Mouse (Mus musculus) forelimb bud, embryonic 11.5 days (tissue): ENCODE data around the gene Agmat.

Experiments
- DNase-seq: peaks from one replicate; pipeline ENCODE4 v3.0.0-alpha.2; 2012; ENCODE audit warnings: low read depth, low spot score

Agmat gene

GRCm38 (mm10) chr4:141779828-141780227 lies 33.4 kb downstream of the Agmat start:
- DNase-seq: no peak

- no peak for DNase-seq
These were observed 34.9 kb downstream of the Agmat start for GRCm38 (mm10) chr4:141781201-141781985.

- DNase-seq: no peak
These were observed 38.4 kb downstream of the Agmat start for GRCm38 (mm10) chr4:141784835-141785234.

- no peak for DNase-seq
These were observed 39.7 kb downstream of the Agmat start for GRCm38 (mm10) chr4:141786141-141786540.

GRCm38 (mm10) chr4:141787046-141787445 lies 40.6 kb downstream of the Agmat start:
- no peak for DNase-seq

- DNase-seq: no peak
These were observed 41.0 kb downstream of the Agmat start for GRCm38 (mm10) chr4:141787462-141787861.

GRCm38 (mm10) chr4:141789564-141790218 lies 43.2 kb downstream of the Agmat start:
- no peak for DNase-seq

GRCm38 (mm10) chr4:141790524-141790990 lies 44.1 kb downstream of the Agmat start, which contains the start of gene Dnajc16:
Dnajc16 (minus strand) TSS chr4:141790931.
- DNase-seq: peak; percentile 99

GRCm38 (mm10) chr4:141791486-141791885 lies 45.0 kb downstream of the Agmat start:
- DNase-seq: no peak

- DNase-seq: no peak
These were observed 45.5 kb downstream of the Agmat start for GRCm38 (mm10) chr4:141791951-141792350.

- DNase-seq: no peak
These were observed 46.2 kb downstream of the Agmat start for GRCm38 (mm10) chr4:141792554-141793281.

- DNase-seq: peak; percentile 97
These were observed 47.0 kb downstream of the Agmat start, which contains the start of gene Casp9 for GRCm38 (mm10) chr4:141793282-141794151. Casp9 (plus strand) TSS chr4:141793612.

GRCm38 (mm10) chr4:141794152-141794535 lies 47.7 kb downstream of the Agmat start:
- DNase-seq: no peak

GRCm38 (mm10) chr4:141796356-141796755 lies 49.9 kb downstream of the Agmat start:
- no peak for DNase-seq

GRCm38 (mm10) chr4:141796954-141797353 lies 50.5 kb downstream of the Agmat start:
- DNase-seq: no peak

- no peak for DNase-seq
These were observed 51.1 kb downstream of the Agmat start for GRCm38 (mm10) chr4:141797545-141797944.

- DNase-seq: no peak
These were observed 57.6 kb downstream of the Agmat start for GRCm38 (mm10) chr4:141804105-141804504.

GRCm38 (mm10) chr4:141805886-141806285 lies 59.4 kb downstream of the Agmat start:
- no peak for DNase-seq
